Mouse (Mus musculus): ENCODE measurements around the gene Tubb4a. TPM values are rescaled to one million over a fixed set of nuclear protein-coding genes. Genes with fewer than 3 reads are reported as not detected.
A peak's percentile ranks its signal among the peaks of the same experiment; 100 is the strongest.
"Not testable (repeated sequence)": the region's sequence is repeated elsewhere in the genome, so short reads cannot be mapped to it uniquely, and the experiment has no call there.

Tubb4a gene
- polyA plus RNA-seq (2016; fragmentation: Nextera tagmentation; extraction: Ambion mirVana), result 36.2 and 40.1 TPM in 2 replicates

- Histone ChIP-seq H3K4me1 (peaks cover 12% of the 10 kb centered on the region), H3K9me3 (no peaks in the 10 kb centered on the region), H3K27ac (peak within 1 kb of the TSS; percentile 82), H3K27me3 (ENCODE audit: poor library complexity, severe bottlenecking) (peaks cover 33% of the 10 kb centered on the region), H3K4me3 (peak within 1 kb of the TSS; percentile 59), H3K36me3 (replicated peaks) (peaks cover 9% of the 10 kb centered on the region)
- under 1% methylated on average over 31 of the region's 31 CpGs for WGBS
- peak; percentile 54 for DNase-seq (ENCODE audit: extremely low spot score, low spot score)
Measured at GRCm38 (mm10) chr17:57087049-57087832, at the start of gene Tubb4a. Tubb4a (minus strand) TSS chr17:57087782.

GRCm38 (mm10) chr17:57135635-57136034 lies 48.1 kb upstream of the Tubb4a start:
- WGBS, result 86% methylated on average over 3 of the region's 3 CpGs
- no peak overlapping the region for H3K4me3 ChIP-seq
- H3K4me1 ChIP-seq, result 0 out of 2 replicates have a peak, but pooled peaks cover 3% of the 10 kb centered on the region
- no peaks in the 10 kb centered on the region for H3K27me3 ChIP-seq (ENCODE audit: poor library complexity, severe bottlenecking)
- no peaks in the 10 kb centered on the region for H3K36me3 ChIP-seq (replicated peaks)
- H3K9me3 ChIP-seq, result no peaks in the 10 kb centered on the region
- DNase-seq (ENCODE audit: extremely low spot score, low spot score), result no peak
- no peak overlapping the region for H3K27ac ChIP-seq

GRCm38 (mm10) chr17:57134693-57135092 lies 47.1 kb upstream of the Tubb4a start:
- DNase-seq (ENCODE audit: extremely low spot score, low spot score), result no peak
- no peaks in the 10 kb centered on the region for H3K27me3 ChIP-seq (ENCODE audit: poor library complexity, severe bottlenecking)
- H3K9me3 ChIP-seq, result no peaks in the 10 kb centered on the region
- no peaks in the 10 kb centered on the region for H3K36me3 ChIP-seq (replicated peaks)
- H3K27ac ChIP-seq, result no peak overlapping the region
- H3K4me1 ChIP-seq, result 0 out of 2 replicates have a peak, but pooled peaks cover 3% of the 10 kb centered on the region
- no peak overlapping the region for H3K4me3 ChIP-seq
- WGBS, result 85% methylated on average over 2 of the region's 2 CpGs

- H3K4me1 ChIP-seq; DNase-seq (ENCODE audit: extremely low spot score, low spot score); H3K27ac ChIP-seq; H3K27me3 ChIP-seq (ENCODE audit: poor library complexity, severe bottlenecking); H3K36me3 ChIP-seq (replicated peaks); H3K4me3 ChIP-seq; H3K9me3 ChIP-seq: not testable (repeated sequence)
- 18% methylated on average over 3 of the region's 3 CpGs for WGBS
Measured at GRCm38 (mm10) chr17:57134021-57134420, 46.4 kb upstream of the Tubb4a start.

GRCm38 (mm10) chr17:57131793-57132192 lies 44.2 kb upstream of the Tubb4a start:
- no peak for DNase-seq (ENCODE audit: extremely low spot score, low spot score)
- WGBS, result 79% methylated on average over 1 of the region's 1 CpGs
- H3K27ac ChIP-seq, result no peak overlapping the region

GRCm38 (mm10) chr17:57125853-57126622 lies 38.5 kb upstream of the Tubb4a start:
- no peak for DNase-seq (ENCODE audit: extremely low spot score, low spot score)
- H3K27ac ChIP-seq, result no peak overlapping the region
- WGBS, result 71% methylated on average over 3 of the region's 3 CpGs

More at GRCm38 (mm10) chr17:57131793-57132192, 44.2 kb upstream of the Tubb4a start:
- no peak overlapping the region for H3K4me3 ChIP-seq
- no peaks in the 10 kb centered on the region for H3K9me3 ChIP-seq
- 0 out of 2 replicates have a peak, but pooled peaks cover 7% of the 10 kb centered on the region for H3K4me1 ChIP-seq
- H3K36me3 ChIP-seq (replicated peaks), result no peaks in the 10 kb centered on the region
- no peaks in the 10 kb centered on the region for H3K27me3 ChIP-seq (ENCODE audit: poor library complexity, severe bottlenecking)

GRCm38 (mm10) chr17:57124792-57125191 lies 37.2 kb upstream of the Tubb4a start:
- no peak overlapping the region for H3K4me3 ChIP-seq
- no peaks in the 10 kb centered on the region for H3K27me3 ChIP-seq (ENCODE audit: poor library complexity, severe bottlenecking)
- no peaks in the 10 kb centered on the region for H3K9me3 ChIP-seq
- 0 out of 2 replicates have a peak, but pooled peaks cover 4% of the 10 kb centered on the region for H3K4me1 ChIP-seq
- no peak for DNase-seq (ENCODE audit: extremely low spot score, low spot score)
- H3K36me3 ChIP-seq (replicated peaks), result no peaks in the 10 kb centered on the region
- H3K27ac ChIP-seq, result no peak overlapping the region
- 90% methylated on average over 4 of the region's 4 CpGs for WGBS

More at GRCm38 (mm10) chr17:57125853-57126622, 38.5 kb upstream of the Tubb4a start:
- Histone ChIP-seq H3K9me3 (no peaks in the 10 kb centered on the region), H3K4me3 (no peak overlapping the region), H3K27me3 (ENCODE audit: poor library complexity, severe bottlenecking) (no peaks in the 10 kb centered on the region), H3K36me3 (replicated peaks) (no peaks in the 10 kb centered on the region), H3K4me1 (0 out of 2 replicates have a peak, but pooled peaks cover 4% of the 10 kb centered on the region)

GRCm38 (mm10) chr17:57123192-57124118 lies 35.9 kb upstream of the Tubb4a start:
- Histone ChIP-seq H3K4me3 (no peak overlapping the region), H3K9me3 (no peaks in the 10 kb centered on the region), H3K27me3 (ENCODE audit: poor library complexity, severe bottlenecking) (no peaks in the 10 kb centered on the region), H3K36me3 (replicated peaks) (no peaks in the 10 kb centered on the region), H3K27ac (no peak overlapping the region), H3K4me1 (peaks cover 11% of the 10 kb centered on the region)
- no peak for DNase-seq (ENCODE audit: extremely low spot score, low spot score)
- 89% methylated on average over 11 of the region's 11 CpGs for WGBS

- peaks cover 15% of the 10 kb centered on the region for H3K4me1 ChIP-seq
- DNase-seq (ENCODE audit: extremely low spot score, low spot score), result no peak
- no peak overlapping the region for H3K4me3 ChIP-seq
- H3K36me3 ChIP-seq (replicated peaks), result no peaks in the 10 kb centered on the region
- H3K27ac ChIP-seq, result no peak overlapping the region
- no peaks in the 10 kb centered on the region; the same call in 1 of the 2 replicates for H3K27me3 ChIP-seq (ENCODE audit: poor library complexity, severe bottlenecking)
- no peaks in the 10 kb centered on the region for H3K9me3 ChIP-seq
- 86% methylated on average over 2 of the region's 2 CpGs for WGBS
Measured at GRCm38 (mm10) chr17:57121856-57122255, 34.3 kb upstream of the Tubb4a start.

GRCm38 (mm10) chr17:57118524-57119349 lies 31.2 kb upstream of the Tubb4a start:
- Histone ChIP-seq H3K36me3 (replicated peaks) (no peaks in the 10 kb centered on the region), H3K4me1 (peaks cover 15% of the 10 kb centered on the region), H3K27ac (no peak overlapping the region), H3K27me3 (ENCODE audit: poor library complexity, severe bottlenecking) (no peaks in the 10 kb centered on the region; the same call in 1 of the 2 replicates), H3K9me3 (no peaks in the 10 kb centered on the region), H3K4me3 (peak overlapping the region; percentile 26; the same call in 1 of the 2 replicates)
- WGBS, result 2% methylated on average over 11 of the region's 11 CpGs
- peak; percentile 31 for DNase-seq (ENCODE audit: extremely low spot score, low spot score)

- H3K27me3 ChIP-seq (ENCODE audit: poor library complexity, severe bottlenecking), result no peaks in the 10 kb centered on the region; the same call in 1 of the 2 replicates
- H3K4me1 ChIP-seq, result peaks cover 15% of the 10 kb centered on the region
- WGBS, result 80% methylated on average over 2 of the region's 2 CpGs
- H3K4me3 ChIP-seq, result no peak overlapping the region
- no peaks in the 10 kb centered on the region for H3K36me3 ChIP-seq (replicated peaks)
- no peaks in the 10 kb centered on the region for H3K9me3 ChIP-seq
- no peak for DNase-seq (ENCODE audit: extremely low spot score, low spot score)
- H3K27ac ChIP-seq, result no peak overlapping the region
Measured at GRCm38 (mm10) chr17:57116801-57117200, 29.2 kb upstream of the Tubb4a start.
